8 mouse cellular contexts compared by ENCODE assay signal in genomic region chr10:99353541-99354292, GRCm38 (mm10).
DNase-seq lines count a peak whose midpoint lies in the region; ATAC-seq and TF ChIP-seq lines count a peak whose summit lies in the region.

No protein-coding gene starts in this region.

- no peak overlapping the region for H3K27ac ChIP-seq in hindbrain, embryonic 16.5 days (ENCODE audit: low read depth, low read length)
- H3K27ac ChIP-seq in hindbrain, embryonic 10.5 days: no peak overlapping the region
- no peak overlapping the region for H3K27ac ChIP-seq in limb, embryonic 14.5 days (replicated peaks; ENCODE audit: low read depth, low read length)

- no peak for TF ChIP-seq POLR2A in limb, embryonic 14.5 days (IDR thresholded peaks at IDR 0.05; ENCODE audit: borderline replicate concordance, extremely low read depth, insufficient read depth, insufficient read length)

- no peak for DNase-seq in hindbrain, embryonic 10.5 days (ENCODE audit: low spot score)
- DNase-seq in Muller cell, postnatal 12 days (ENCODE audit: inconsistent ontology term): peak; percentile 10
- peak; percentile 78 for DNase-seq in forelimb bud, embryonic 11.5 days (ENCODE audit: low read depth, low spot score)
- no peak for DNase-seq in limb, embryonic 14.5 days (ENCODE audit: low spot score)
- DNase-seq in left cerebral cortex, adult 11 months (ENCODE audit: low spot score): no peak
- DNase-seq in heart, postnatal 25 days (ENCODE audit: low spot score): no peak
- DNase-seq in thymus, postnatal 4 days: no peak

- H3K4me3 ChIP-seq in hindbrain, embryonic 16.5 days (ENCODE audit: low read length): no peak overlapping the region
- no peak overlapping the region for H3K4me3 ChIP-seq in hindbrain, embryonic 10.5 days
- H3K4me3 ChIP-seq in limb, embryonic 14.5 days (replicated peaks; ENCODE audit: low read length): no peak overlapping the region

- no peak overlapping the region for H3K9ac ChIP-seq in hindbrain, embryonic 16.5 days (ENCODE audit: low read depth, low read length)
- H3K9ac ChIP-seq in limb, embryonic 14.5 days (ENCODE audit: low read depth, low read length, severe bottlenecking): no peak overlapping the region

- H3K9me3 ChIP-seq in hindbrain, embryonic 16.5 days (ENCODE audit: control insufficient read depth, low read length): no peaks in the 10 kb centered on the region
- no peaks in the 10 kb centered on the region for H3K9me3 ChIP-seq in hindbrain, embryonic 10.5 days
- no peaks in the 10 kb centered on the region for H3K9me3 ChIP-seq in limb, embryonic 14.5 days (ENCODE audit: control insufficient read depth, low read length)

- no peaks in the 10 kb centered on the region for H3K27me3 ChIP-seq in hindbrain, embryonic 16.5 days (replicated peaks; ENCODE audit: control insufficient read depth, insufficient read depth, low read length)
- no peaks in the 10 kb centered on the region for H3K27me3 ChIP-seq in hindbrain, embryonic 10.5 days (ENCODE audit: insufficient read depth, poor library complexity, severe bottlenecking)
- H3K27me3 ChIP-seq in limb, embryonic 14.5 days (ENCODE audit: control insufficient read depth, insufficient read depth, low read length): no peaks in the 10 kb centered on the region

- intact Hi-C loops in heart, postnatal 25 days (cut with DNase I): no loop called here

- no peaks in the 10 kb centered on the region for H3K36me3 ChIP-seq in hindbrain, embryonic 16.5 days (ENCODE audit: control insufficient read depth, insufficient read depth, low read length)
- no peaks in the 10 kb centered on the region for H3K36me3 ChIP-seq in hindbrain, embryonic 10.5 days
- no peaks in the 10 kb centered on the region for H3K36me3 ChIP-seq in limb, embryonic 14.5 days (ENCODE audit: control insufficient read depth, insufficient read depth, low read length)

- H3K4me2 ChIP-seq in hindbrain, embryonic 16.5 days (ENCODE audit: low read length): peak overlapping the region; percentile 31
- peak overlapping the region; percentile 25; the same call in 1 of the 2 replicates for H3K4me2 ChIP-seq in limb, embryonic 14.5 days (replicated peaks; ENCODE audit: low read depth, low read length, severe bottlenecking)

- no peak for ATAC-seq in hindbrain, embryonic 16.5 days
- ATAC-seq in limb, embryonic 14.5 days (ENCODE audit: low FRiP score, low read depth): no peak

- no peaks in the 10 kb centered on the region for H3K4me1 ChIP-seq in hindbrain, embryonic 16.5 days (ENCODE audit: control insufficient read depth, insufficient read depth, low read depth, low read length)
- peaks cover 9% of the 10 kb centered on the region for H3K4me1 ChIP-seq in hindbrain, embryonic 10.5 days (replicated peaks)
- H3K4me1 ChIP-seq in limb, embryonic 14.5 days (ENCODE audit: control insufficient read depth, insufficient read depth, low read length): peaks cover 8% of the 10 kb centered on the region

- 51% methylated on average over 18 of the region's 18 CpGs for WGBS in hindbrain, embryonic 16.5 days
- WGBS in hindbrain, embryonic 10.5 days: 57% methylated on average over 18 of the region's 18 CpGs
- WGBS in limb, embryonic 14.5 days: 9% methylated on average over 18 of the region's 18 CpGs

Comparison
In these comparisons a context has a peak if more than half of its experiments do, and no peak if none do; other contexts are left out.
1. DNase-seq: peak in Muller cell, postnatal 12 days (single experiment) and forelimb bud, embryonic 11.5 days (single experiment); none in hindbrain, embryonic 10.5 days (single experiment), limb, embryonic 14.5 days (single experiment), left cerebral cortex, adult 11 months (single experiment), heart, postnatal 25 days (single experiment) and thymus, postnatal 4 days (single experiment).